Mouse (Mus musculus): ENCODE results near the gene Ctdnep1. TPM values are rescaled to one million over a fixed set of nuclear protein-coding genes. Genes with fewer than 3 reads are reported as not detected.

The Ctdnep1 gene
- polyA plus RNA-seq, 1 experiment from 2014 or later = 28.6 TPM

DNA sequence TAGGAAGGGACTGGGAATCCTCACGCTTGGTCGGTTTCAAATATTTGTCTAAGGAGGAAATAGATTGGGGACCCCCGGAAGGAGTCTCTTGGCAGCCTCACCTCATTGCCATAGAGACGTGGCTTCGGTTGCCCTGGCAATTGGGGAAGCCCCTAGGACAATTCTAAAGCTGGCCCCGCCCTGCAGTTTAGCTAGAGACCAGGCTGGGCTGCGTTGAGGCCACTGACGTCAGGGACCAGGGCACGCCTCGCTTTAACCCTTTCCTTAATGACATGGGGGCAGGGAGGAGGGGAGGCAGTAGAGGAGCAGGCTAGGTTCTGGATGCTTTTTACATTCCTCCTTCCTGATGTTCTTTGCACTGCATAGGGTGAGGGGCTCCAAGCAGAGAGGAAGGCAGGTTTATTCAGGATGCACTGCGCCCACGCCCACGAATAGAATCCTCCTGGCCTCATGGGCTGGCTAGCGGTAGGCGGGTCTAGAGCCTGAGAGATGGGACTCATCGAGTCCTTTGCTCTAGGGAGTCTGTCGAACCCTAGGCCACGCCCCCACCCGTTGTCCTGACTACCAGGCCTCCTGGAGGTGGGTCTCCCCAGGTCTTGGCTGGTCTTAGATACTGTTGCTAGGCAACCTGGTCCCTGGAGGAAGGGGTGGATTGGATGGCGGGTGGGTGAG is 48.3 kb downstream of the Ctdnep1 start:
- ATAC-seq (replicated peaks; ENCODE audit: low FRiP score, low TSS enrichment, low read depth) = peak; percentile 88
- Histone ChIP-seq H3K9ac (ENCODE audit: low read length) (peak overlapping the region; percentile 1; the same call in 1 of the 2 replicates), H3K27ac (ENCODE audit: low read depth) (peak overlapping the region; percentile 68), H3K4me3 (ENCODE audit: low read depth, low read length) (peak overlapping the region; percentile 25), H3K27me3 (replicated peaks; ENCODE audit: control insufficient read depth, insufficient read depth, low read length) (no peaks in the 10 kb centered on the region), H3K36me3 (ENCODE audit: control insufficient read depth, insufficient read depth, low read length) (peaks cover 29% of the 10 kb centered on the region), H3K4me1 (replicated peaks; ENCODE audit: control insufficient read depth, insufficient read depth, low read length) (peaks cover 51% of the 10 kb centered on the region), H3K9me3 (ENCODE audit: control insufficient read depth, low read length) (no peaks in the 10 kb centered on the region), H3K4me2 (ENCODE audit: low read length) (peak overlapping the region; percentile 59)
- WGBS = under 1% methylated on average over 20 of the region's 20 CpGs
- DNase-seq (ENCODE audit: low spot score) = peak; percentile 88

DNA sequence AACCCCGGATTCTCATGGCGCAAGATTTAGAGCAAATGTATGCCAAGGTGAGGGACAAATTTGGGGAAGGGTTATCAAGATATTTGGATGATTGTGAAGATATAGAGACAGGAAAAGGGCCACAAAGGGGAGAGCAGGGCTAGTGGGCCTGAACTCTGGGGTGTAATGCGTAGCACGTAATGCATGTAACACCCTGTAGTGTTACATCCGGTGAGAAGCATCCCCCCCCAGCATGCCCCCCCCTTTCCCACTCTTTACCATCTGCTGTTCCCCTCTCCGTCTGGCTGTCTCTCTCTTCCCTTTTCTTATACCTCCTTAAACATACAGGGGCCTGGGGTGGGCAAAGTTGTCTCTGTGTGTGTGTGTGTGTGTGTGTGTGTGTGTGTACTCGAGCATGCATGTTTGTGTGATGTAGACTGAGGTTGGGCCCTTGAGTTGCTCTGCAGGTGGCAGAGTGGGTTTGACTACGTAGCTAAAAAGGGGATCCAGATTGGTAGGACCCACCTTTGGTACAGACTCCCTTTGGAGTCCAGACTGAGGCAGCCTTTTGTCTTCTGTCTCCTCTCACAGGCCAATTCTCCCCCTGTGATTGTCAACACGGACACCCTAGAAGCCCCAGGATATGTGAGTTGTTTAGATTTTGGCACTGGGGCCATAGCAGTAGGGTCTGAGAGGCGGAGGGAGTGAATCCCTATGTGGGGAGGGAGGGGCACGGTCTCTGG is 49.0 kb downstream of the Ctdnep1 start:
- DNase-seq (ENCODE audit: low spot score) (no peak), ATAC-seq (replicated peaks; ENCODE audit: low FRiP score, low TSS enrichment, low read depth) (0 out of 2 replicates have a peak, but pooled peaks have one; percentile 18)
- 35% methylated on average over 11 of the region's 11 CpGs for WGBS
- Histone ChIP-seq H3K9me3 (ENCODE audit: control insufficient read depth, low read length) (no peaks in the 10 kb centered on the region), H3K4me2 (ENCODE audit: low read length) (peak overlapping the region; percentile 59), H3K36me3 (ENCODE audit: control insufficient read depth, insufficient read depth, low read length) (peaks cover 29% of the 10 kb centered on the region), H3K9ac (ENCODE audit: low read length) (peak overlapping the region; percentile 1; the same call in 1 of the 2 replicates), H3K27ac (ENCODE audit: low read depth) (peak overlapping the region; percentile 68; the same call in 1 of the 2 replicates), H3K4me1 (replicated peaks; ENCODE audit: control insufficient read depth, insufficient read depth, low read length) (peaks cover 46% of the 10 kb centered on the region), H3K4me3 (ENCODE audit: low read depth, low read length) (peak overlapping the region; percentile 25; the same call in 1 of the 2 replicates), H3K27me3 (replicated peaks; ENCODE audit: control insufficient read depth, insufficient read depth, low read length) (no peaks in the 10 kb centered on the region)

DNA sequence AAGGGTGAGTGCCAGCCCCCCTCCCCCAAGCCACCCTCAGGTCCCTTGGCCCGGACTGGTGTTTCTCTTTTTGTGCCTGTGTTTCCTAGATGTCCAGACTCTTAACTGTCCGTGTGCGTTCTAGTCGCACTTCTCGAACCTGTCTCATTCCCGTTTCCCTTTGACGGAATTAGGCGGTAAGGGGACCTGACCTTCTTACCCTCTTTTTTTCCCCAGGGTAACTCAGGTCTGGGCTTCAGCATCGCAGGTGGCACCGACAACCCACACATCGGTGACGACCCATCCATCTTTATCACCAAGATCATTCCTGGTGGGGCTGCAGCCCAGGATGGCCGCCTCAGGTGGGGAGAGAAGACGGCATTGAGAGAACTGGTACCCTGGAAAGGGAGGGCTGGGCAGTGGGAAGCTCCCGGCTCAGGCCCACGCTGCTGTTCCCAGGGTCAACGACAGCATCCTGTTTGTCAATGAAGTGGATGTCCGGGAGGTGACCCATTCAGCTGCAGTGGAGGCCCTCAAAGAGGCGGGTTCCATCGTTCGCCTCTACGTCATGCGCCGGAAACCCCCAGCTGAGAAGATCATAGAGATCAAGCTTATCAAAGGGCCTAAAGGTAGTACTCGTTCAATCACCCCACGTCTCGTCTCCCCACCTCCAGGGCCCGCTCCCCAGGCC is 49.8 kb downstream of the Ctdnep1 start:
- Histone ChIP-seq H3K27me3 (replicated peaks; ENCODE audit: control insufficient read depth, insufficient read depth, low read length) (no peaks in the 10 kb centered on the region), H3K4me3 (ENCODE audit: low read depth, low read length) (no peak overlapping the region), H3K27ac (ENCODE audit: low read depth) (no peak overlapping the region), H3K9ac (ENCODE audit: low read length) (no peak overlapping the region), H3K36me3 (ENCODE audit: control insufficient read depth, insufficient read depth, low read length) (peaks cover 29% of the 10 kb centered on the region), H3K9me3 (ENCODE audit: control insufficient read depth, low read length) (no peaks in the 10 kb centered on the region), H3K4me2 (ENCODE audit: low read length) (no peak overlapping the region), H3K4me1 (replicated peaks; ENCODE audit: control insufficient read depth, insufficient read depth, low read length) (peaks cover 41% of the 10 kb centered on the region)
- DNase-seq (ENCODE audit: low spot score) (no peak), ATAC-seq (replicated peaks; ENCODE audit: low FRiP score, low TSS enrichment, low read depth) (no peak)
- 91% methylated on average over 28 of the region's 28 CpGs for WGBS

DNA sequence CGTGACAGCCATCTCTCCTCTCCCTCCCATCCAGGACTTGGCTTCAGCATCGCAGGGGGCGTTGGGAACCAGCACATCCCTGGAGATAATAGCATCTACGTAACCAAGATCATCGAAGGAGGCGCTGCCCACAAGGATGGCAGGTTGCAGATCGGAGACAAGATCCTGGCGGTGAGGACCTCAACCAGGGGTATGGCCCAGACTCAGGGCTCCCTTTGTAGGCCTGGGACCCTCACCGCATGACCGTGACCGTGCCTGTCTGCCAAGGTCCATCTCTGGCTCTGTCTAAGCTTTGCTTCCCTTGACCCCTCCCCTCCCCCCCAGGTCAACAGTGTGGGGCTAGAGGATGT is 50.3 kb downstream of the Ctdnep1 start:
- Histone ChIP-seq H3K9ac (ENCODE audit: low read length) (no peak overlapping the region), H3K4me1 (replicated peaks; ENCODE audit: control insufficient read depth, insufficient read depth, low read length) (peaks cover 36% of the 10 kb centered on the region), H3K36me3 (ENCODE audit: control insufficient read depth, insufficient read depth, low read length) (peaks cover 29% of the 10 kb centered on the region), H3K4me3 (ENCODE audit: low read depth, low read length) (no peak overlapping the region), H3K27me3 (replicated peaks; ENCODE audit: control insufficient read depth, insufficient read depth, low read length) (no peaks in the 10 kb centered on the region), H3K4me2 (ENCODE audit: low read length) (no peak overlapping the region), H3K27ac (ENCODE audit: low read depth) (no peak overlapping the region), H3K9me3 (ENCODE audit: control insufficient read depth, low read length) (no peaks in the 10 kb centered on the region)
- DNase-seq (ENCODE audit: low spot score) (no peak), ATAC-seq (replicated peaks; ENCODE audit: low FRiP score, low TSS enrichment, low read depth) (no peak)
- WGBS = 98% methylated on average over 11 of the region's 11 CpGs

DNA sequence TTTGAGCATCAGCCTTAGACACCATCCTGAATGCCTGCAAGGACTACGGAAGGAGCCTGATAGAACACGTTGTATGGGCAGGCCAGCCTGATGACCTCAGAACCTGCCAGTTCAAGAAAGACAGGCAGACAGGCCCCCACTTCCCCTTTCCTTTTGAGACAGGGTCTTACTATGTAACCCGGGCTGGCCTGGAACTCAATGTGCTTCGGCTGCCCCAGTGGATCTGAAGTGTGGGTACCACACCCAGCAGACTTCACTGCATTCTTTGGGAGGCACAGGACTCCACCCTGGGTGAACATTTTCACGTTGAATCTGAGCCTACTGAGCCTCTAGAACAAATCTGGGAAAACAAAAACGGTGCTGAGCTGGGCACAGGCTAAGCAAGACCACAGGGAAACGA is 57.2 kb downstream of the Ctdnep1 start:
- H3K4me3 ChIP-seq (ENCODE audit: low read depth, low read length) = no peak overlapping the region
- DNase-seq (ENCODE audit: low spot score) = no peak
- H3K27me3 ChIP-seq (replicated peaks; ENCODE audit: control insufficient read depth, insufficient read depth, low read length) = no peaks in the 10 kb centered on the region
- H3K27ac ChIP-seq (ENCODE audit: low read depth) = no peak overlapping the region
- H3K9me3 ChIP-seq (ENCODE audit: control insufficient read depth, low read length) = no peaks in the 10 kb centered on the region
- no peak overlapping the region for H3K4me2 ChIP-seq (ENCODE audit: low read length)
- H3K4me1 ChIP-seq (replicated peaks; ENCODE audit: control insufficient read depth, insufficient read depth, low read length) = no peaks in the 10 kb centered on the region
- H3K36me3 ChIP-seq (ENCODE audit: control insufficient read depth, insufficient read depth, low read length) = peaks cover 50% of the 10 kb centered on the region
- H3K9ac ChIP-seq (ENCODE audit: low read length) = no peak overlapping the region
- WGBS = 80% methylated on average over 7 of the region's 7 CpGs
- no peak for ATAC-seq (replicated peaks; ENCODE audit: low FRiP score, low TSS enrichment, low read depth)

DNA sequence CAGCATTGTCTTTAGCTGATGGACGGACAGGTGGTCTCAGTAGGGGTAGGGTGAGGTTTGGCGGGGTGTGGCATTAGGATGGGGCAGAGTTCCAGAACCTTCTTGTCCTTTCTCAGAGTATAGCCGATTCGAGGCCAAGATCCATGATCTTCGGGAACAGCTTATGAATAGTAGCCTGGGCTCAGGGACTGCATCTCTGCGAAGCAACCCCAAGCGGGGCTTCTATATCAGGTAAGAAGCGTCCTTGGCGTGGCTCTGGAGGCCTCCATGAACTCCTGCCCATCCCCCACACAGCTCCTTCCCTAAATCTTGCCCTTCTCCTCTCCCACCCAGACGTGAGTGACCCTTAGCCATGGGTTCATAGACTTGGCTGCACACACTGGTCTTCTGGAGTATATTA is 58.7 kb downstream of the Ctdnep1 start:
- Histone ChIP-seq H3K9ac (ENCODE audit: low read length) (no peak overlapping the region), H3K27me3 (replicated peaks; ENCODE audit: control insufficient read depth, insufficient read depth, low read length) (no peaks in the 10 kb centered on the region), H3K27ac (ENCODE audit: low read depth) (no peak overlapping the region), H3K4me1 (replicated peaks; ENCODE audit: control insufficient read depth, insufficient read depth, low read length) (no peaks in the 10 kb centered on the region), H3K9me3 (ENCODE audit: control insufficient read depth, low read length) (no peaks in the 10 kb centered on the region), H3K36me3 (ENCODE audit: control insufficient read depth, insufficient read depth, low read length) (peaks cover 54% of the 10 kb centered on the region), H3K4me3 (ENCODE audit: low read depth, low read length) (no peak overlapping the region), H3K4me2 (ENCODE audit: low read length) (no peak overlapping the region)
- DNase-seq (ENCODE audit: low spot score) (no peak), ATAC-seq (replicated peaks; ENCODE audit: low FRiP score, low TSS enrichment, low read depth) (no peak)
- 94% methylated on average over 10 of the region's 10 CpGs for WGBS

DNA sequence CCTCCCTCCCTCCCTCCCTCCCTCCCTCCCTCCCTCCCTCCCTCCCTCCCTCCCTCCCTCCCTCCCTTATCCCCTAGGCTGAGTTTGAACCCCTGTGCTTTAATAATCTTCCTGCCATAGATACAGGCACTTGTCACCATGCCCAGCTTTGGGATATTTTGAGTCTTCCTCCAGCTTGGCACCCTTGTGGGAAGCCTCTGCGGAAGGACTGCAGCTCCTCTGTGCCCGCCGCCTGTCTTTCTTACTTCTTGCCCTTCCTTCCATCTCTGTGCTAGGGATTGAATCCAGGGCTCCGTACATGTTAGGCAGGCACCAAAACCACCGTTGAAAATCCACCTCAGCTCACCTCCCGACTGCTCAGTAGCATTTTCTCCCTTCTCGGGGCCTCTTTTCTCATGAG is 59.2 kb downstream of the Ctdnep1 start:
- no peak for DNase-seq (ENCODE audit: low spot score)
- Histone ChIP-seq H3K4me1 (replicated peaks; ENCODE audit: control insufficient read depth, insufficient read depth, low read length) (no peaks in the 10 kb centered on the region), H3K9ac (ENCODE audit: low read length) (no peak overlapping the region), H3K9me3 (ENCODE audit: control insufficient read depth, low read length) (no peaks in the 10 kb centered on the region), H3K27me3 (replicated peaks; ENCODE audit: control insufficient read depth, insufficient read depth, low read length) (no peaks in the 10 kb centered on the region), H3K36me3 (ENCODE audit: control insufficient read depth, insufficient read depth, low read length) (peaks cover 54% of the 10 kb centered on the region), H3K4me3 (ENCODE audit: low read depth, low read length) (no peak overlapping the region), H3K27ac (ENCODE audit: low read depth) (no peak overlapping the region), H3K4me2 (ENCODE audit: low read length) (no peak overlapping the region)
- no peak for ATAC-seq (replicated peaks; ENCODE audit: low FRiP score, low TSS enrichment, low read depth)
- 87% methylated on average over 7 of the region's 7 CpGs for WGBS

Data from intestine, embryonic 14.5 days (tissue).